Mouse (Mus musculus) brain, embryonic 14.5 days (tissue): ENCODE data around the gene Prdm9.

Source experiments
- CTCF ChIP-seq: fragments of 200-500 bp; IDR thresholded peaks from 2 replicates; pipeline ENCODE4 v1.5.1; 2012; ENCODE audit warnings: inconsistent platforms, mild to moderate bottlenecking, moderate library complexity, borderline replicate concordance; ENCODE audit not compliant: insufficient read depth, insufficient read length; ENCODE audit errors: extremely low read depth
- POLR2A ChIP-seq: fragments of 200-500 bp; IDR thresholded peaks from 2 replicates; pipeline ENCODE4 v1.6.1; 2012; ENCODE audit warnings: mild to moderate bottlenecking, inconsistent platforms, borderline replicate concordance; ENCODE audit not compliant: poor library complexity, insufficient read depth, insufficient read length, severe bottlenecking; ENCODE audit errors: extremely low read depth

GRCm38 (mm10) chr17:15591216-15591881, 27.2 kb upstream of the Prdm9 start:
- TF ChIP-seq CTCF (no peak), POLR2A (no peak)
